Mouse (Mus musculus) gastrocnemius, postnatal 25 days (tissue): Measurements from ENCODE around the gene Ugt1a2. TPM values are rescaled to one million over a fixed set of nuclear protein-coding genes. Genes with fewer than 3 reads are reported as not detected.
A peak's percentile ranks its signal among the peaks of the same experiment; 100 is the strongest.
"Not testable (repeated sequence)": the region's sequence is repeated elsewhere in the genome, so short reads cannot be mapped to it uniquely, and the experiment has no call there.

Experiments
- DNase-seq: peaks from one replicate; pipeline ENCODE4 v3.0.0; 2022
- total RNA-seq, 2 experiments: library from RNA; stranded (reverse); gene quantifications; 1 replicate in 1 of 2; 2 replicates in 1 of 2; pipeline ENCODE4 v1.2.3; 2021

Ugt1a2 gene
- total RNA-seq, 2 experiments from 2014 or later, result 0.27 TPM; not detected in 1

- peak; percentile 4 for DNase-seq
These were observed 17.2 kb downstream of the Ugt1a2 start for GRCm38 (mm10) chr1:88217576-88217975.

- DNase-seq, result peak; percentile 10
These were observed 17.6 kb downstream of the Ugt1a2 start for GRCm38 (mm10) chr1:88218051-88218450.

- peak; percentile 3 for DNase-seq
These were observed 18.2 kb downstream of the Ugt1a2 start for GRCm38 (mm10) chr1:88218591-88218990.

GRCm38 (mm10) chr1:88219054-88219453, 18.7 kb downstream of the Ugt1a2 start:
- peak; percentile 8 for DNase-seq

- peak; percentile 12 for DNase-seq
These were observed 19.9 kb downstream of the Ugt1a2 start for GRCm38 (mm10) chr1:88220336-88220735.

- no peak for DNase-seq
These were observed 21.8 kb downstream of the Ugt1a2 start for GRCm38 (mm10) chr1:88222216-88222615.

GRCm38 (mm10) chr1:88223011-88223515, 22.7 kb downstream of the Ugt1a2 start:
- peak; percentile 6 for DNase-seq

GRCm38 (mm10) chr1:88223591-88223990, 23.2 kb downstream of the Ugt1a2 start:
- DNase-seq, result peak; percentile 10

- DNase-seq, result peak; percentile 4
These were observed 23.8 kb downstream of the Ugt1a2 start for GRCm38 (mm10) chr1:88224029-88224776.

- DNase-seq, result not testable (repeated sequence)
These were observed 24.9 kb downstream of the Ugt1a2 start for GRCm38 (mm10) chr1:88225301-88225700.

- DNase-seq, result peak; percentile 5
These were observed 25.3 kb downstream of the Ugt1a2 start for GRCm38 (mm10) chr1:88225741-88226140.

GRCm38 (mm10) chr1:88226670-88227379, 26.4 kb downstream of the Ugt1a2 start, which contains the start of gene Mroh2a:
TSS of gene Mroh2a (plus strand) at chr1:88226986.
- DNase-seq, result peak; percentile 12

GRCm38 (mm10) chr1:88227482-88227881, 27.1 kb downstream of the Ugt1a2 start:
- peak; percentile 7 for DNase-seq

- peak; percentile 19 for DNase-seq
These were observed 27.7 kb downstream of the Ugt1a2 start for GRCm38 (mm10) chr1:88228121-88228520.

- no peak for DNase-seq
These were observed 29.2 kb downstream of the Ugt1a2 start for GRCm38 (mm10) chr1:88229566-88229965.

- DNase-seq, result no peak
These were observed 29.6 kb downstream of the Ugt1a2 start for GRCm38 (mm10) chr1:88229986-88230385.

GRCm38 (mm10) chr1:88230421-88230820, 30.0 kb downstream of the Ugt1a2 start:
- no peak for DNase-seq

- DNase-seq, result no peak
These were observed 30.8 kb downstream of the Ugt1a2 start for GRCm38 (mm10) chr1:88230981-88231802.

- DNase-seq, result no peak
These were observed 31.6 kb downstream of the Ugt1a2 start for GRCm38 (mm10) chr1:88231803-88232499.

GRCm38 (mm10) chr1:88232664-88233380, 32.4 kb downstream of the Ugt1a2 start:
- DNase-seq, result no peak
